Mouse (Mus musculus) kidney, postnatal 14 days (tissue): ENCODE measurements around the gene Heca.
A peak's percentile ranks its signal among the peaks of the same experiment; 100 is the strongest.
"Not testable (repeated sequence)": the region's sequence is repeated elsewhere in the genome, so short reads cannot be mapped to it uniquely, and the experiment has no call there.

Experiments
- DNase-seq: peaks from one replicate; pipeline ENCODE4 v3.0.0; 2022; ENCODE audit warnings: mixed read lengths

Heca gene

DNA sequence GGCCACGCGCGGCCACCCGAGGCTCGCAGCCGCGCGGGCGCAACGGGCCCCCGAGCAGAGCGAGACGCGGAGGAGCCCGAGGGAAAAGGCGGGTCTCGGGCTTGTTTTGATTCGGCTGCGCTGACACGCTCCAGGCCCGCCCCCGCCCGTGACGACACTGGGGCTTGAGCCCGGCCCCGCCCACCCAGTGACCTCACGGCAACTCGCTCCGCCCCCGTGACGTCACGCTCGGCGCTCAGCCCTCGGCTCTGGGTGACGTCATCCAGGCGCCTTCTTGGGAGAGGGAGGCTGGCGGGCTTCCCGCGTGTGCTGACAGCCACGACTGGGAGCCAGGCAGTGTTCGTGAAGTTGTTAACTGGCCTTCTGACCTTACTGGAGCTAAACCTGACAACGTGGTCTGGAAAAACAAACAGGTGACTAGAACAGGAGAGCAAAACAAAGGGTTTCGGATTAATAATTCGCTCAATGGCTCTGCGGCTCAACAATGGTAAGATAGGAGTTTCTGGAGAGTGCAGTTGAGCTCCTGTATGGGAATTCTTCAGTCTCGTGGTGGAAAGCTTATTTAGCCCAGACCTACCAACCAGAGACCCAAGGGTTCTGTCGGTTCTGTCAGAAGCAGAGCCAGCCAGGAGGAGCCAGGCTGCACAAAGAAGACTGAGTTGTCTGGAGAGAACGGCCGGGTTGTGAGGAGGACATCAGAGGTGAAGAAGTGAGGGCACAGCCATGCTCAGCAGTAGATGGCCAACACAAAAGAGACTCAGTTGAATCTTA is at the start of gene Heca:
TSS of gene Heca (minus strand) at position 108 of the 771 bp plus-strand sequence.
- DNase-seq: peak; percentile 93

DNA sequence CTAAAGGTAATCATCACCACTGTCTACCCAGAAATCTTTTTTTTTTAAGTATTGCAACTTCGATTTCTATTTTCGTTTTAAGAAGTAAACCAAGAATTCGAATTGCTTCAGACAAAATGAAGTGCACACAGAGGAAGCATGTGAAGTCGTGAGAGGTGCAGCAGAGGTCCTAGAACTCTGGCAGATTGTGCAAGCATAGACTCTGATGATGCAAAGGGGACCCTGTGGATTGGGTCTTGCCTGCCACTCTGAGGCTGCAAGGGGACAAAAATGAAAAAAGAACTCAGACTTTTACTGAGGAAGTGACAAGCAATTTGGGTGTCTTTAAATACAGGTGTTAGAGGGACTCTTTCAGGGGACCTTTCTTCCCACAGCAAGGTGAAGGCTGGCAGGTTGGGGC is 42.7 kb upstream of the Heca start:
- no peak for DNase-seq

DNA sequence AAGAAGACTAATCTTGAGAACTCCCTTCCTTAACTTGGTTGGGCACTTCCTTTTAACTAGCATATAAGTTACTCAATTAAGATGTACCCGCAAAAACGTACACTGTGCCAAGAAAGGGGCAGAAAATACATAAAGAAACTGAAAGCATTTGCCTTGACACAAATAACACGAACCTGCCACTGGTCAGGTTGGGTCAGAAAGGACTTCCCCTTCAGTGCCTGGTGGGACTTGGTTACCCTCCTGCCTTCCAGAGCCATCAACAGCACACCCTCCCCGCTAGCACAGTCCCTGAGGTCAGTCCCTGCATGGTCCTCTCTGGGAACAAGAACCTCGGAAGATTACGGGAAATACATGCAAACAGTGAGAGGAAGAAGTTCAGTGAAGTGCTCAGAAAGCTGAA is 41.3 kb upstream of the Heca start:
- no peak for DNase-seq

DNA sequence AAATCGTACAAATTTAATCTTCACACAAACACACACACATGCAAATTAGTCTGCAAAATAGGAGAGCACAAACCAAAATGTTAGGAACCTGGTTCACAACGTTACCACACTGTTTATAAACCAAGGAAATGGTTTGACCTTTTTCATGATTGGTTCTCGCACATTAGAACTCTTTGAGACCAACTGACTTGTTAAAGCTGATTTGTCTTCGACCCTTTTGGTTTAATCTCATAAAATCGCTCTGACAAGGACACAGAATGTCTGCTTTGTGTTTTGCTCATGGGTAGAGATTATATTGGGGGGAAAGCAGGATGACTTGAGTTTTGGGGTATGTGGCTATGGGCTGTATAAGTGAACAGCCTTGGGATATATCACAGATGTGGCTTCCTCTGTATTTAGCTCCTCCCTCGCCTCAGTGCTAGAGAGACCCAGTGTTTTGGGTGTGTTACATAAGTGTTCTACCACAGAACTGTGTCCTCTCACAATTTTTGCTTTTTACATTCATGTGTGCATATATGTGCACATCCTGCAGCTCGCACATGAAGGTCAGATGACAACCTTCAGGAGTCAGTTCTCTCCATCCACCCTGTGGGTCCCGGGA is 40.1 kb upstream of the Heca start:
- DNase-seq: no peak

DNA sequence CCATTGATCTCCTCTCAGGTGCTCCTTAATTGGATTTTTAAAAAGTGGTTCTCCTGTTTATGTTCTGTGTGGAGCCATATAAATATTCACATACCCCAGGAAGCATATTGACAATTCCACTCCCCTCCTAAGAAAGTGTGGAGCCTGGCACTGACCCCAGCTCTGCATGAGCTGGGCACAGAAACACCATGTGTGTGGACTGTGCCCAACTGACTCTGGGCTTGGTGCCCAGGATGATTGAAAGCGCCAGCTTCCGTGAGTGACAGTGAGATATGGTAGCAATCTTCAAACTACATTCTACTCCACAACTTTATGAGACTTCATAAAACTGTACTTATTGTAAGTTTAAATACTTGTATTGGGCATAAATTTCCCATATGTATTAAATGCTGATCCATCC is 35.4 kb upstream of the Heca start:
- peak; percentile 5 for DNase-seq

DNA sequence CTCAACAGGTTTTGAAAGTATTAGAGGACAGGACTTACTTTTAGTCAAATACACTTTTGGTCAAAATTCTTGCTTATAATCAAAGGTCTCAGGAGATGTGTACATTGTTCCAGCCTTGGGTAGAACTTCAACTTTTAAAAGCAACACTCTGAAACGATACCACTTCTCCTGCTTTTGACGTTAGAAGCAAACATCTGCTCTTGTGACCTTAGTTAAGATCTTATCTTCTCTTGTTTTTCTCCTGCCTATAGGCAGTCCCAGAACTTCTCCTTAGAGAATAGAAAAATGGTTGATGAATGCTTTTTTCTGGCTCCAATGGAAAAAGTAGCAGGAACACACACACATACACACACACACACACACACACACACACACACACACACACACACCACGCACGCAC is 18.2 kb upstream of the Heca start:
- DNase-seq: no peak

DNA sequence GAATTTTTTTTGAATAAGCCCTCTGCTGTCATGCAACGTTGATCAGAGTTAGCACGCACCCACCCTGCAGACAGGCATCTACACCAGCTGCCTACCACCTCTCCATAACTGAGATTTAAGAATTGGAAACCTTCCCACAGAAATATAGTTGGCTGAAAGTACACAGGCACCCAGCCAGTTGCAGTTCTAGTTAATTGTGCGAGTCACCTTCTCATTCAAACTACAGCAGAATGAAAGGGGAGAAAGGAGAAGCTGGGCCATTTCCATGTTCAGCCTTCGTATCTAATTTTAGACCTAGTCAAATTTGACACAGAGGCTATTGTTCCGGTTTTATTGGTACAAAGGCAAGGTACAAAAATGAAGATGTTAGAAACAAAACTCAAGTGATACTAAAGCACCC is 2.9 kb upstream of the Heca start:
- DNase-seq: no peak

DNA sequence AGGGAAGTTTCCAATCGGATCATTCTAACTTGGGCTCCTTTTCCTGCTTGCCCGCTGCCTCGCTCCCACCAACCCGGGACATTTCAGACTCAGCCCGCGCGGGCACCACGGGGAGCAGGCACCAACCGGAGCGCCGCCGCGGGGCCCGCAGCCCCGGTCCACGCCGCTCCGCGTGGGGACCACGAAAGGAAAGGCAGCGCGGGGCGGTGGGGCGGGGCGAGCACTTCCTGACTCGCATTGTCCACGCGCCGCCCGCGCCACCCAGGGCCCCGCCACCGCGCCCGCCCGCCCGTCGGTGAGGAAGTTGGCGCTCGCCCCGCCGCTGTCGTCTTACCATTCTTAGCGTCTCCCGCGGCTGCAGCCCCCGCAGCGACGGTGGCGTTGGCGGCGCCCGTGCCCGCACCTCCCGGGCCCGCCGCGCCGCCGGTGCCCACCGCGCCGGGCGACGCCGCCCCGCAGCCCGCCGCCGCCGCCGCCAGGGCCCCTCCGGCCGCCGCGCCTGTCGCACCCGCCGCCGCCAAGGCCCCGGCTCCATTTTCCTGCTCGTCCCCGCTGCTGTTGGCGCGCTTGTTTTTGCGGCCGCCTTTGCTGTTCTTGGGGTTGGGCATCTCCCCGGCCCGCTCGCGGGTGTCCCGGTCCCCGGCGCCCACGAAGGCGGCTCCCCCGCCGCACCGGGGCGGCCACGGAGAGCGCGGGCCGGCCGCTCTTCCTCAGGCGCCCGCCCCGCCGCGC is 526 bp downstream of the Heca start:
- peak; percentile 80 for DNase-seq

DNA sequence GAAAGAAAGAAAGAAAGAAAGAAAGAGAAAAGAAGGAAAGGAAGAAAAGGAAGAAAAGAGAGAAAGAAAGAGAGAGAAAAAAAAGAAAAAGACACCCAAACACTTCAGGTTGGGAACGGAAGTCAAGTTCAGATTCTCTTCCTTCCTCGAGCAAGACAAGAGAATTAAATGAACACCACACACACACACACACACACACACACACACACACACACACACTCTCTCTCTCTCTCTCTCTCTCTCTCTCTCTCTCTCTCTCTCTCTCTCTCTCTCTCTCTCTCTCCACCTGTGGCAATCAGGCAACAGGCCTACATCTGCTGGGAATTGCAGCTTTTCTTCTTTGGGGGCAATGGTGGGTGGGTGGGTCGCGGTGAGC is 1.1 kb downstream of the Heca start:
- DNase-seq: not testable (repeated sequence)

DNA sequence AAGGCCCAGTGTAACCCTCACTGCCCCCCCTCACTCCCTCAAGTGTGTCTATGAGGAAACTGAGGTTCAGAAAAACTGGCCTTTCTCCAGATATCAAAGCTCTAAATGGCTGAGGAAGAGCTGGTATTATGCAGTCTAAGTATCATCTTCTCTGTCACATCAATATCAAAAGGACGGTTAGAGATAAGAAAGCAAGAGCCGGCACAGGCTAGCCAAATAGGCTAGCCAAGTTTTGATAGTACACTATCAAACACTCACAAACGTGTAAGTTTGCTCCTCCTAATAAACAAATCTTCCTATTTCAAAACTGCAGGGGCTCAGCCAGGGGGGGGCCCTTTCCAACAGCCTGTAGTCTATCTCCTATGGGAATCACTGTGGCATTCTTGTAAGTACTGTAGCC is 1.8 kb downstream of the Heca start:
- no peak for DNase-seq

DNA sequence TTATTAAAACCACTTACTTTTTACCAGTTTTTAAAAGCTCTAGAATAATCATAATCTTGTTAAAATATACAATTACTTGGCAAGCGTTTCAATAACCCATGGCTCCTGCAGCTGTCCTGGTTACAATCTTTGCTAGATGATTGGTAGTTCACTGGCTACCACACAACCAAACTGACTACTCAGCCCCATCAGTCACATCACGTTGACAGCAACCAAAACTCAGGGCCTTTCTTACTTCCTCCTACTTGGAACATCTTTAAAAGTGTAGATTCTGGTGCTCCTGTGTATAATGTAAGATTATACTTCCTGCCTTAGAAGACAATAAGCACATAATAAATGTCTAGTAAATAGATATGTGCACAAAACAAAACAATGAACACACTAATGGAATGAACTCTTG is 14.2 kb downstream of the Heca start:
- no peak for DNase-seq

DNA sequence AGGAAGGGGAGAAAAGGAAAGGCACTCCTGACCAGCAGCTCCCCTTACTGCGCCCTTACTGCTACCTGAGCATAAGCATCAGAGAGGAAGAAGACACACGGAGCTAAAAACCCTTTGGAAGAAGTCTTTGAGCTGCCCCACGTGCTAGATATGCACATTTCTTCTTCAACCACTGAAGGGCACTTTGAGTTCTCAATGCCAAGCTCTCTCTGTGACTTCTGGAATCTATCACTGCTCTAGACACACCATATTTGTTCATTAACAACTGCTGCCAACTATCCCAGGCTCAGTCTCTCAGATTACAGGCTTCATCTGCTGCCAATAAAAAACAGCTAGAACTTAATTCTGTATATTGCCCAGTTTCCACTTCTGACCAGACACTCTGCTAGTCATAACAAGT is 15.7 kb downstream of the Heca start:
- DNase-seq: no peak

DNA sequence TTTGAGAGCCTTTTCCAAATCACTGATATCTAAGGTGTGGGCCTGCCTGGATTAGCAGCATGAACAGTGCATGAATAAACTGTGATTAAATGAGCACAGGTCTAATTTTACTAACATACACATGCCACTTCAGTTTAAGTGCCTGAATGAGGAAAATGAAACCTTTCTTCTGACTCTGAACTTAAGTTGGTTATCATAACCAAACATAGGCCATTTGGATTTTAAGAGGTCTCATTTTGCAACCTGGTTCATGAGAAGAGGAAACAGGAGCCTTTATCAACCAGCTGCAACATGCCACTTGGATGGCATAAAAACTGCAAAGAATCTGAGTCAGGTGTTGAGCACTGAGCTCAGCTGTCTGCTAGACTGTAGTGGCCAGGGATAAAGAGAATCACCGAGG is 16.7 kb downstream of the Heca start:
- DNase-seq: no peak

DNA sequence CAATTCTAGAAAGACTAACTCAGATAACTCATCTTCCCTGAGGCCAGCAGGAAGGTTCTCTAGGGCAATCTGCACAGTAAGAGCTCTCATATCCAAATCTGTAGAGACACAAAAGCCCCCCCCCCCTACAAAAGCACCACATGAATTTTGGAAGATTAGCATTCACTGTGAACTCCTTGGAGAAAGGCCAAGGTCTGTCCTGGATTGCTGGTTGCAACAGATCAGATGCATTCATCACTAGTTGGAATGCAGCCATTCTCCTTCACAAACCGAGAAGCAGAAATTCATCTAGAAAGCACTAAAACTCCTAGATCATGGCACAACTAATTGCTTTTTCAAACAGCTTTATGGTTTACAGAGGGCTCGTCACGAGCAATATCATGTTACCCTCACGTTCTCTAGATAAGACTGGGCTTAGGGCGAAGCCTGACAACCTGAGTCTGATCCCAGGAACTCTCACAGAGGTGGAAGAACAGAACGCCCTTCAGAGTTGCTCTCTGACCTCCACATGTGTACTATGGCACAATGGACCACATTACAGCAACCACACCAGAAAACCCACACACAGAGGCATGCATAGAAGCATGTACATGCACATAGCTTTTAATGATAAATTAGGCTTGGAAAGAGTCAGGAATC is 17.3 kb downstream of the Heca start:
- peak; percentile 48 for DNase-seq

DNA sequence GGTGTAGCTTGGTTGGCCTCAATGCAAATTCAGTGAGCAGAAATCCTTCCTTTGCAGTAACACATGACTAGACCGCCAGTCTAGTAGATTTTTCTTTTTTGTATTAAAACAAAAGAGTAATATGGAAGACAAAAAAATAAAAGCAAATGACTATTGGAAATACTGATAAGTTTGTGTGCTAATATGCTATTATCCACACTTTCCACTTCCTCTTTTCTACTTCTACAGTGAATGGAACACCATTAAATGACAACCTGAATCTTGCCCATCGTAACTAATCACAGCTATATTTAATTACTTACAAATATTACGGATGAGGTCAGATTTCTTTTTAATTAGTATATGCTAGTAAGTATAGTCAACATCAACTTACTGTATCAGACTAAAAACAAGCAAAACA is 22.7 kb downstream of the Heca start:
- DNase-seq: no peak

DNA sequence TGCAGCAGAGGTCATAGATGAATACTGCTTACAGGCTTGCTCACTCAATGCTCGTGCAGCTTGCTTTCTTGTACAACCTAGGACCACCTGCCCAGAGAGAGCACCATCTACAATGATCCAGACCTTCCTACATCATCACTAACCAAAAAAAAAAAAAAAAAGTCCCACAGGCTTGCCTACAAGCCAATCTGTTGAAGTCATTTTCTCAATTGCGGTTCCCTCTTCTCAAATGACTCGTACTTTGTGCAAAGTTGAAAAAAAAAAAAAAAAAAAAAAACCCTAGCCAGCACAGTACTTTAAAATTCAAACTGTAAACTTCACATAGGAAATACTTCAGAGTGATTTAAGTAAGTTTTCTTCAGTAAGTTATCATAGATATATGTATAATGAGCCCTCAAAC is 23.7 kb downstream of the Heca start:
- no peak for DNase-seq

DNA sequence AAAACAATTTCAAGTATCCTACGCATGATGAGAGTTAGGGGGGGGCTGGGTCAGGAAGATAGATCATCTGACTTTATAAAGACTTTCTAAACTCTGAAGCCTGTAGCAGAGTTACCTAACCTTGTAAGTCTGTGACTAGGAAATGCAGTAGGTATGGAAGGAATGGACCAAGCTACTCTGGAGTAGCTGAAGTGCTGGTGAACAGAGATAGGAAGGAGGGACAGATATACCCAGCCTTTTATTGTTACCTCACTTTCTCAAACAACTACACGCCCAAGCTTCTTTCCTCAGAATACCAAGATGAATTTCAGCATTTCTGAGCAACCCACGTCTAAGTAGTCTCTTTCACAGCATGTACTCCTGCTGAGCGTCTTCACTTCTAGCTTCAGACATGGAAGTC is 26.5 kb downstream of the Heca start:
- DNase-seq: no peak

DNA sequence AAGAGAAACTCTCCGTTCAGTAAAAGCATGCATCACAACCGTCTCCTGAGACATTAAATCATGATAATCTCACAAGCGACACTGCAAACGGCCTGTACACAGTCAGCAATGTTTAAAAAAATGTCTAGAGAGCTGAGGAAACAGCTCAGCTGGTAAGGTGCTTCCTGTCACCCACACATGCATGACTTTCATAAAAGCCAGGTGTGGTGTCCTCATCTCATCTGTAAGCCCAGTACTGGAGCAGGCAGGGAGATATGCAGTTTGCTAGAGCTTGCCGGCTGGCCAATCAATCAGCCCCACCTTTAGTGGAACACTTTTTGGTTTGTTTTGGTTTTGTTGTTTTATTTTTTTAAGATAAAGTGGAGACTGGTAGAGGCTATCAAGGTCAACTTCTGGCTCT is 27.9 kb downstream of the Heca start:
- no peak for DNase-seq

DNA sequence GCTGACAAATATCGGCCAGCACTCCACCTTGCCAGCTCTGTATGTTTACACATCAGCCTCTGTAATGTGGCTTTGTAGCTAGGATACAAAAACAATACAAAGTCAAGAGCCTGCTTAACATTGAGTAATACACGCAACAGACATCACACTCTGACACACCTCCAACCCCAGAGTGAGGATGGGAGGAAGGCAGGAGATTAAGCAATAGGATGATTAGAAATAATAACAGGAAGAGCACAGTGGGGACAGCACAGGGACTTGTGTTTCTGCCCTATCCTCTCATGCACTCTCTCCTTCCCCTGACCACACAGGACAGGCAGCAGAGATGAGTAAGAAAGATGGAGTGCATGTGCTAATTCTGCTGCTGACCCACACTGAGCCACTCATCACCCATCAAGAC is 28.8 kb downstream of the Heca start:
- no peak for DNase-seq

DNA sequence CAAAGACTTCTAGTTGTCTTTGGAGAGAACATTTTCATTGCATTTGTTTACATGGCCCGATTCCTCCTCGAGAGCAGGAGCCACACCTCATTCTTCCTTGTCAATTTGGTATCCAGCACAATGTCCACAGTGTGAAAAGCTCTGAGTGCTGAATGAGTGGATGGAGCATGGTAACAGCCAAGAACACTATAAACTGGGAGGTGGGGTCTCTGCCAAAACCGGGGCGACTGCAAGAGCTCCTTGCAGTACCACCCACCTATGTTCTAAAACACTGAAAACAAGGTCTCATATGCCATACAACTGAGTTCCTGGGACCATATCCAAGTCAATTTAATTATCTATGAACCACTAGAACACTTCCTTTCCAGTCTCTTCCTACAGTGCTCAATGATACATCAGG is 39.1 kb downstream of the Heca start:
- no peak for DNase-seq

DNA sequence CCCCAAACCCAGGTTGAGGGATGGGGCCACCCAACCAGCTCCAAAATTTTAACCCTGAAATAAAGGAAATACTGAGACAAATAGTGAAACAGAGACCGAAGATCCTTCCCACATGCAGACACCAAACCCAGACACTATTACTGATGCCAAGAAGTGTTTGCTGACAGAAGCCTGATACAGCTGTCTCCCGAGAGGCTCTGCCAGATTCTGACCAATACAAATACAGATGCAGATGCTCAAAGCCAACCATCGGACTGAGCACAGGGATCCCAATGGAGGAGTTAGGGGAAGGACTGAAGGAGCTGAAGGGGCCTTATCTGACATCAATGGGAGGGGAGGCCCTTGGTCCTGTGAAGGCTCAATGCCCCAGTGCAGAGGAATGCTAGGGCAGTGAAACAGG is 41.5 kb downstream of the Heca start:
- not testable (repeated sequence) for DNase-seq

DNA sequence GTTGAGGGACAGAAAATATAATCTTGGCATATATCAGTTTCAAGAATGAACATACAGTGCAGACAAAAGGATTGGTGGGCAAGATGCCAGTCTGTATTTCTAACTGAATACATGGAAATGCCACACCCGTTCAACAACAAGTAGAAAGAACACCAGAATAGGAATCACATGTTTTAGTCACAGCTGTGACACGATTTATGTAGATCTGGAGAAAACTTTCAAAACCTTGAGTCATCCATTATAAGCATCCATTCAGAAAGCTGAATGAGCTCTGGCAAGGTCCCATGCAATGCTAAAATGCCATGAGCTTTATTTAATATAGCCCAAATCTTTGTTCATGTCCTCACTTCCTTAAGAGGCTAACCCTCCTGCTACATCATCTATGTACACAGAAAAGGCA is 44.4 kb downstream of the Heca start:
- no peak for DNase-seq

DNA sequence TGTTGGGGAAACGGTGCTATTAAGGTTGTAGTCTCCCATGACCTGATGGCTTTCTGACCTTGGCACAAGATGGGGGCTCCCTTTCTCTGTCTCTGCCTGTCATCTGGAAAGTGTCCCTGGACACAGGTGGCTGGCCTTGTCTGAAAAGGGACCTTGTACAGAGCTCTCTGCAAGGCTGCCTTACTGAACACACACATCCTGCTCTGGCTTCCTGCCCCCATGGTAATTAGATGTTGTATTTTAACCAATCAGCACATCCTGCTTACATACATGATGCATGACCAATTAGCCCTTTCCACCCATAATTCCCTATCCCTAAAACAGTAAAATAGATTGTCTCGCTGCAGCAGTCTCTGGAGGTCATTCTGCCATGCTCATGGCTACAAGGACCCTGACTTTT is 67.1 kb downstream of the Heca start:
- no peak for DNase-seq

DNA sequence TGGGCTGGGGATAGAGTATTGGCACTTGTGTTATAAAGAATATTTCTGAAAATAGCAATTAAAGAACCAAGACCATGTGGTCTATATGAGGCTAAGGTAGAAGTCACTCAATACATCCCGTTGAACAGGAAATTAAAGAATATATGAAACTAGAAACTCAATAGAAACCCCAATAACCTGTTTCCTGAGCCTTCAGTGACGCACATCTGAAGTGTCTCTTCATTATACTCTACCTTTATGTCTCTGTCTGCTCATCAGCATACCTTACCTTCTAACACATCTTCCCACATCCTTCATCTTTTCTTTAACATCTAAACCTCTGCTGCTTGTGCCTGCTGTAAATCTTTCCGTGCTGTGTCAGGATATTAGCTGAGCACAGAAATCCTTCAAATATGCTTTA is 67.8 kb downstream of the Heca start:
- DNase-seq: no peak
